Mouse (Mus musculus): Measurements from ENCODE around the gene Tnip3.

Gene Tnip3

GRCm38 (mm10) chr6:65584870-65585332 lies 59.8 kb downstream of the Tnip3 start:
- peak in 1 of 2 experiments; percentile 32 for DNase-seq (ENCODE audit: low spot score in 2 of 2)

DNA sequence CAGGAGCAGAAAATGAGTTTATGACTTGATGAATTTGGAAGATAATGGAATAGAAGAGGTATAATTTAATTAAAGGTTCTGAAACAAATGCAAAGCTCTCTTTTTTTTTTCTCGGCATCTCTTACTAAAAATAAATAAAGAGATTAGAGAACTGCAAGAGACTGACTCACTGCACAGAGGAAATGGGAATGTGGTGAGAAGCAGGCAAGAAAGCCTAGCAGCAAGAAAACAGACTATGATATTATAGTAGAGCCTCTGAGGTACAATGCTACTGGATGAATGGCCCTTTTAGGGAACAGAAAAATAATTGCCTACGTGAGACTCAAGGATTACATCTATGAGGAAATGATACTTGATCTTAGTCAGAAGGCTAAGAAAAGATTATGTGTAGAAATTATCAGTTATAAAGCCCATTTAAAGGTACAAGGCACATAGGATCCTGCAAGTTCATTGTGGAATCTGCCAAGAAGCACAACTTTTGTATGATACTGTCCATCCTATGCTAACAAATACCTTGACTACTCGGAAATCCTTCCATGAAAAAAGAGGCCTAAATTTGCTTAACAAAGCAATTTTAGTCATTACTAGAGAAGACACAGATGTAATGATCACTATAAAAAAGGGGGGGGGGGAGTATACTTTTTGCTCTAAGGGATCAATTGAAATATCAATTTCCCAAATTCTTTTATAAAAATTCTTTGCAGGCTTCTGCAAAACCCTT lies 60.4 kb downstream of the Tnip3 start:
- DNase-seq (ENCODE audit: low spot score in 2 of 2), result no peak

DNA sequence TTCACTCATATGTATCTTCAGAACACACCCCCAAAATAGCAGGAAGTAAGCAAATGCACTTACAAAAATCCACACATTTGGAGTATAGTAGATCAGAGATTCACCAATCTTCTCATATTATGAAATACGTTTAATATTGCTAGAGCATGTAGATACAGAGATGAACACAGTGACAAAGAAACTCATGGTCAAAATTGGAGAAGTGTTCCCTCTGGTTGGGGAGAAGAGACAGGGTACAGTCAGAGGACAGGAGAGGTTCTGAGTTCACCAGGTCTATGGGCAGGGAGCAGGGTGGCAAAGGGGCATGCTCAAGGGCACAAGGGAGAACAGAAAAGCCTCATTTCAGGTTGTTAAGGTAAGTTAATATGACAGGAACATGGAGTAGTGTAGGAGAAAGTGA lies 63.7 kb downstream of the Tnip3 start:
- DNase-seq (ENCODE audit: low spot score in 2 of 2), result no peak

DNA sequence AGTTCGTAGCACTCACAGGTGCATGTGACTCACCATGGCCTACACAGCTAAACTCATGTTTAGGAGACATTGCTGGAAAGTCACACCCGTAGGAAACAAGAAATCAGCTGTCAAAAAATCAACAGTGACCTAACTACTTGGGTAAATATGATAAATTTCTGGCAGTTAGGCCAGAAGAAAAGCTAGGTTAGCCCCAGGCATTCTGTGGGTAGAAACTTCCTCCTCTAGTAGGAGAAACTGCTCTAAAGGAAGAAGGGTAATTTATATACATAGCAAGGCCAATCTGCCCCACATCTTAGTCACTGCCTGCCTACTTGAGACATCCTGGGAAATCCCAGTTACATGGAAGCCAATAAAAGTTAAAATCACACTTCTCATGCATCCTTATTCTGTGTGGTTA lies 64.9 kb downstream of the Tnip3 start:
- DNase-seq (ENCODE audit: low spot score in 2 of 2), result no peak

- DNase-seq (ENCODE audit: low spot score in 2 of 2), result no peak
These were observed 69.1 kb downstream of the Tnip3 start for GRCm38 (mm10) chr6:65594171-65594570.

DNA sequence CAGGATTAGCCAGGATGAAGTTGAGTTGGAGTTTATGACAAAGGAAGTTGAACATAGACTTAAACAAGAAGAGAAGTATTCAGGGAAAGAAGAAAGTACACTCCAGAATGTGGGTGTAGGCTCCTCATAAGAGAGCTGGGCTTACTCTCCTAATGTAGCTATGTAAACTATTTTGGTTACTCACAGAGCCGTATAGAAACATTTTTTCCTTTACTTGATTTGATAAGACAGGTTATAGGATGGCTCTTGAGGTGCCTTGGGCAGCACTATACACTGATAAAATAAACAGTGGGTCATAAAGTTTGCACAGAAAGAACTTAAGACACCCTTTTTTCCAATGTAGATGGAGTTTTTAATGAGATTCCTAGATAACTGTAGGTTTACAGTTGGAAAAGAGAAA lies 70.3 kb downstream of the Tnip3 start:
- no peak for DNase-seq (ENCODE audit: low spot score in 2 of 2)

- no peak for DNase-seq (ENCODE audit: low spot score in 2 of 2)
These were observed 72.1 kb downstream of the Tnip3 start for GRCm38 (mm10) chr6:65597056-65597818.

GRCm38 (mm10) chr6:65598522-65598921 lies 73.4 kb downstream of the Tnip3 start:
- DNase-seq (ENCODE audit: low spot score in 2 of 2), result no peak

DNA sequence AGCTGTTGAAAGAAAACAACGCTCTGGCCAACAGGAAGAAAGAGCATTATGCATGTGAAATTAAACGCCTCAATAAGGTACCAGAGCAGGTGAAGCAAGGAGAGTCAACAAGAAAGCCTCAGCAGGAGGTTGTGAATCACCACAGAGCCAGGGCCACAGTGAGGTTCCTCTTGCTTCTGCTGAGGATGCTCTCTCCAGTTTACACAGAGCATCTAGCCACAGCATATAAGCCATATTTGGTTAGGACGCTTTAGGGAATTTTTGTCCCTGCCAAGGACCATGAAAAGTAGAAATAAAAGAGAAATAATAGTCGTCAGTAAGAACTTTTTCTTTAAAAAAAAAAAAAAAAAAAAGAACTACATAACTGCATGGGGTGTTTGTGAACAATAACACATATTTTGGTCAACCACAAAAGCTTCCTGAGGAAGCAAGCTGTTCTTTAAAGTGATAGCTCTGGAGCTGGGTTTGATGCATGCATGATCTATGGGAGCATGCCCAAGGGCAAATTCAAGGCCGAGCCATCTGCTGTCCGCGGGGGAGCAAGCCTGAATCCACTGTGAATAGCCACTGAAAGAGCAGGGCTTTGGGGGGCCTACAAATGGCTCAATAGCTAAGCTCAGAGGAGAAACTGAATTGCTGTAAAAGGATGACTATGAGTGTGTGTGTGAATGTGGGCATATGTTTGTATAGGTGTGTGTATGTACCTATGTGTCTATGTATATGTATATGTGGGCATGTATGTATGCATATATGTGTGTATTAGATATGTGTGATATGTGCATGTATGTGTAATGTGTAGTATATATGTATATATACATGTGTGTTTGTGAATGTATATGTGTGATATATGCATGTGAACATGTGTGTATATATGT lies 75.0 kb downstream of the Tnip3 start:
- DNase-seq (ENCODE audit: low spot score in 2 of 2), result no peak

DNA sequence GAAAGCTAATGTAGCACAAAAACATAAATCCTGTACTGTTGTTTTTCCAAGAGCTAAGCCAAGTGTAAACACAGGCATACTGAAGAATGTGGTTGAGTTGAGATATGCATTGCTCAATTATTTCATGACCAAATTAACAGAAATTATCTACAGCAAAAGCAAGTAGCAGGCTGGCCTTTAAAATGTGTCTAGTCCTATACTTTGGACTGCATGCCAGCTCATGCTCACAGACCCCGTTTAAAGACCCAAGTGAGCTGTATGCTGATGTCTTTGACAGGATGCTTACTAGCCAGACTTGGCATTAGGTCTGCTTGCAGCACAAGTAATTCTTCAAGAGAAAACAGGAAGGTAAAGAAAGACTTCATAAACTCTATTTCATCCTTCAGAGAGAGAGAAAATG lies 75.8 kb downstream of the Tnip3 start:
- no peak for DNase-seq (ENCODE audit: low spot score in 2 of 2)

DNA sequence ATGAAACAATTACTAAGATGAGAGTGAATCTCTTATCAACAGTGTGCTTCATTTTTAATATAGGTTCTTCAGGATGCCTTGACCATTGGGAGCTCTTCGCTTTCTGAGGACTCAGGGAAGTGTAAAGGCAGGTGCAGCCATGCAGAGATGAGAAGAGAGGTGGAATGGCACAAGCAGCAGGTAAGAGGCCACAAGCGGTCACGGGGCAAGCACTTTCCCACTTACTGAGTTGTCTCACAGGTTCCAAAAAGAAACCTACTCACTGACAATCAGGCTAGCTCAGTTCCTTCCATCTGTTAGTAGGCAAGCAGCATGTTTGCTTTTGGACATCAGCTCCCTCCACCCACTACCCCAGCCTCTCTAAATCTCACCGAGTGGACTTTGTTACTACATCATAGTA lies 80.7 kb downstream of the Tnip3 start:
- no peak for DNase-seq (ENCODE audit: low spot score in 2 of 2)

DNA sequence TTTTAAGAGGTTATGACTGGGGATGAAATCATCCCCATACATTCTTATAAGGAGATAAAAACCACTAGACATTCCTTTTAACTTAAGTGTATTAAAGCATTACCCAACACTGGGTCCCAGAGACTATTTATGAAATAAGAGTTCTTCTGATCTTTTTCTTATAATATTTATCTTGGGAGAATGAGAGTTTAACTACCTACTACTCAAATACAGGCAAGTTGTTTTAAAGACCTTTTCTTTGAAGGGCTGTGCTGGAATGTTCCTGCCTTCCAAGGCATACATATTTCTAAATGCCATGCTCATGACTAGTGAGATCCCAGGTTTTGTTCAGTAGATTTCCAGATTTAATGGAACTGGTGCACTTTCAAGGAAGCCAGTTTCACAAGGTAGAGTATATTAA lies 81.8 kb downstream of the Tnip3 start:
- no peak for DNase-seq (ENCODE audit: low spot score in 2 of 2)

DNA sequence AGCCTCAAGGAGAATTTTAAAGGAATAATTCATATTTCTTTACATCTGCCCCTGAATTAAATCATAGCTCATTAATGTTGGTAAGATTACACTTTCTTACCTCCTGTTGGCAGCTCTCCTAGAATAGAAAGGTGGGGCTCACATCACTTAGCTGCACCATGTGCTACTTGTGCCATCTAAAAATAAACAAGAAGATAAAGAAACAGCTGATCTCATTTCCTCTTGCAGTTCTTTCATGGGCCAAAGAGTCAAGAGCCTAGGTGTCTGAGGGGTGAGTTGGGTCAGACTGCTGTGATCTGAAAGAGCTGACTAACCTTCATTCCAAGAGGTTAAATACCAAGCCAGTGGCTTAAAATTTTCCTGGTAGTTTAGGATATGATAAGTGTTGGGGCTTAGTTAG lies 86.7 kb downstream of the Tnip3 start:
- DNase-seq (ENCODE audit: low spot score in 2 of 2), result no peak

- DNase-seq (ENCODE audit: low spot score in 2 of 2), result no peak
These were observed 88.9 kb downstream of the Tnip3 start for GRCm38 (mm10) chr6:65613924-65614585.

DNA sequence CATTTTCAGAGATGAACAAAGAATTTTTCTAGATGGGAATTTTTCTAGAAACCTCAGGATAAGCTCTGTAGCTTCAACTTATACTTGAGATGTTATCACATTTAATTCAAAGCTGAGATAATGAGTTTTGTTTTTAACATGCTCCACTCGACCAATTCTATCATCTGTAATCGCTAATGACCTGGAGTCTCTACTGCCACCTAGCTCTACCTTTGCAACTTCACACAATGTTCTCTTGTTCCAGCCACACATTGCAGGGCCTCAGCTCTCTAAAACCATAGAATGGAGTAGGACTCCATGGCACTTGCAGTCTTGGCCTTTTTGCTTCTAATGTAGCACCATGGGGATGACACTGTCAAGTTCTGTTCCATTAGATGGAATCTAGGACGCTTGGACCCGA lies 90.5 kb downstream of the Tnip3 start:
- DNase-seq (ENCODE audit: low spot score in 2 of 2), result no peak

GRCm38 (mm10) chr6:65621260-65621659 lies 96.1 kb downstream of the Tnip3 start:
- DNase-seq (ENCODE audit: low spot score in 2 of 2), result no peak

GRCm38 (mm10) chr6:65623016-65623715 lies 98.1 kb downstream of the Tnip3 start:
- no peak for DNase-seq (ENCODE audit: low spot score in 2 of 2)

DNA sequence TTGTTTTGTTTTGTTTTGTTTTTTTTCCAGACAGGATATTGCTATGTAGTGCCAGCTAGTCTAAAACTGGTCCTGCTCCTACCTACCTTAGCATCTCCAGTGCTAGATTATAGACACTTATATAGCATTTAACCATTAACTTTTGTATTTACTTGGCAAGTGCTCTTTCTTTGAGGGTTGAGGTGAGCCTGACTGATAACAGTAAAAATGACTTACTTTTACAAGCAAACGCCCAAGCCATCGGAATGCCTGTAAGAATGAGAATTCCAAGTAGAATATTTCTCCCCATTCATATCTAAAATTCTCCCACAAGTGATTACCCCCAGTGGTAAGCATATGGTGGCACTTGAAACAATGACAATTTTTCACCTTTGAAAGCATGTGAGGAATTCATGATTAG lies 105.5 kb downstream of the Tnip3 start:
- no peak for DNase-seq (ENCODE audit: low spot score in 2 of 2)

GRCm38 (mm10) chr6:65632184-65632583 lies 107.1 kb downstream of the Tnip3 start:
- no peak for DNase-seq (ENCODE audit: low spot score in 2 of 2)

GRCm38 (mm10) chr6:65642431-65642830 lies 117.3 kb downstream of the Tnip3 start:
- DNase-seq (ENCODE audit: low spot score in 2 of 2), result no peak

GRCm38 (mm10) chr6:65644110-65644509 lies 119.0 kb downstream of the Tnip3 start:
- DNase-seq (ENCODE audit: low spot score in 2 of 2), result no peak
